Mouse (Mus musculus) CH12.LX (cell line): ENCODE results near the gene Slc6a5. TPM values are rescaled to one million over a fixed set of nuclear protein-coding genes. Genes with fewer than 3 reads are reported as not detected.

ENCODE experiments used
- DNase-seq: peaks from one replicate; pipeline ENCODE4 v3.0.0-alpha.2; 2013; ENCODE audit errors: extremely low read depth
- H3K27ac ChIP-seq: 2 replicates; pipeline ENCODE4 v1.5.1; 2012; ENCODE audit warnings: low read depth, mild to moderate bottlenecking, control low read depth, moderate library complexity; ENCODE audit not compliant: insufficient read depth
- H3K27me3 ChIP-seq: replicated peaks from 2 replicates; pipeline ENCODE3; 2012; ENCODE audit warnings: inconsistent platforms
- H3K36me3 ChIP-seq, 2 experiments: replicated peaks in 1 of 2; 2 replicates each; pipeline versions ENCODE3 to v1.6.1; 2012; ENCODE audit warnings: inconsistent platforms in 1 of 2, low read length in 1 of 2, mild to moderate bottlenecking in 1 of 2, mixed read lengths in 1 of 2, moderate library complexity in 1 of 2; ENCODE audit not compliant: control insufficient read depth in 1 of 2, insufficient read depth in 1 of 2
- H3K4me1 ChIP-seq, 2 experiments: 2 replicates each; pipeline ENCODE4 v1.6.1; 2012; ENCODE audit warnings: inconsistent platforms in 1 of 2, moderate library complexity in 1 of 2; ENCODE audit not compliant: insufficient read depth in 2 of 2, control insufficient read depth in 1 of 2
- H3K4me2 ChIP-seq: 2 replicates; pipeline ENCODE4 v1.6.1; 2012; ENCODE audit warnings: low read depth, mild to moderate bottlenecking, control low read depth; ENCODE audit not compliant: poor library complexity, insufficient read depth, severe bottlenecking
- H3K4me3 ChIP-seq, 3 experiments: fragments of 150-350 bp in 1 of 3; sonication (generic) in 1 of 3; replicated peaks in 1 of 3; 2 replicates each; pipeline versions ENCODE3 to v1.5.1; 2011 to 2012; ENCODE audit warnings: low read depth in 2 of 3, low read length in 2 of 3, mild to moderate bottlenecking in 2 of 3, moderate library complexity in 2 of 3, control low read depth in 1 of 3, improper control_type of control experiment in 1 of 3, inconsistent platforms in 1 of 3, mixed read lengths in 1 of 3; ENCODE audit not compliant: poor library complexity in 1 of 3
- H3K79me2 ChIP-seq: replicated peaks from 2 replicates; pipeline ENCODE4 v1.6.1; 2012; ENCODE audit warnings: mild to moderate bottlenecking, moderate library complexity; ENCODE audit not compliant: control insufficient read depth, poor library complexity, insufficient read depth, severe bottlenecking; ENCODE audit errors: extremely low read depth
- H3K9ac ChIP-seq: 2 replicates; pipeline ENCODE4 v1.6.1; 2012; ENCODE audit warnings: low read depth, mild to moderate bottlenecking, control low read depth, moderate library complexity; ENCODE audit not compliant: insufficient read depth
- H3K9me3 ChIP-seq: replicated peaks from 2 replicates; pipeline ENCODE3; 2012; ENCODE audit warnings: low read length, inconsistent platforms, mixed read lengths
- BHLHE40 ChIP-seq: IDR thresholded peaks from 2 replicates; pipeline ENCODE4 v1.6.1; 2011; ENCODE audit warnings: mild to moderate bottlenecking, low read depth, low read length, improper control_type of control experiment
- CHD1 ChIP-seq: IDR thresholded peaks from 2 replicates; pipeline ENCODE4 v1.6.1; 2012; ENCODE audit warnings: low read depth, low read length, improper control_type of control experiment, inconsistent platforms
- E2F4 ChIP-seq: IDR thresholded peaks from 2 replicates; pipeline ENCODE4 v1.6.1; 2011; ENCODE audit warnings: low read depth, low read length, improper control_type of control experiment; ENCODE audit not compliant: insufficient replicate concordance
- ELF1 ChIP-seq: IDR thresholded peaks from 2 replicates; pipeline ENCODE4 v1.6.1; 2014; ENCODE audit warnings: low read depth, mild to moderate bottlenecking, inconsistent platforms, low read length, improper control_type of control experiment
- EP300 ChIP-seq: IDR thresholded peaks from 2 replicates; pipeline ENCODE4 v1.6.1; 2011; ENCODE audit warnings: low read length, improper control_type of control experiment
- ETS1 ChIP-seq: conservative IDR thresholded peaks from 2 replicates; pipeline ENCODE4 v1.6.1; 2012; ENCODE audit warnings: low read depth, mild to moderate bottlenecking, inconsistent platforms, low read length, improper control_type of control experiment, moderate library complexity
- GABPA ChIP-seq: IDR thresholded peaks from 2 replicates; pipeline ENCODE4 v1.6.1; 2012; ENCODE audit warnings: low read depth, low read length, improper control_type of control experiment, inconsistent platforms; ENCODE audit not compliant: insufficient replicate concordance
- HCFC1 ChIP-seq: IDR thresholded peaks from 2 replicates; pipeline ENCODE4 v1.6.1; 2012; ENCODE audit warnings: low read depth, mild to moderate bottlenecking, inconsistent platforms, low read length, improper control_type of control experiment
- IRF4 ChIP-seq: IDR thresholded peaks from 2 replicates; pipeline ENCODE4 v1.6.1; 2014; ENCODE audit warnings: low read depth, mild to moderate bottlenecking, inconsistent platforms, low read length, improper control_type of control experiment
- JUN ChIP-seq: IDR thresholded peaks from 2 replicates; pipeline ENCODE4 v1.6.1; 2011; ENCODE audit warnings: low read depth, mild to moderate bottlenecking, low read length, improper control_type of control experiment, moderate library complexity; ENCODE audit not compliant: insufficient read depth
- JUND ChIP-seq: conservative IDR thresholded peaks from 2 replicates; pipeline ENCODE4 v1.6.1; 2011; ENCODE audit warnings: low read depth, low read length, improper control_type of control experiment
- KAT2A ChIP-seq: IDR thresholded peaks from 2 replicates; pipeline ENCODE4 v1.6.1; 2012; ENCODE audit warnings: low read length, improper control_type of control experiment, inconsistent platforms; ENCODE audit not compliant: insufficient replicate concordance
- MAFK ChIP-seq: IDR thresholded peaks from 2 replicates; pipeline ENCODE4 v1.6.1; 2011; ENCODE audit warnings: low read length, improper control_type of control experiment; ENCODE audit not compliant: insufficient replicate concordance
- MAX ChIP-seq: IDR thresholded peaks from 2 replicates; pipeline ENCODE4 v1.6.1; 2011; ENCODE audit warnings: low read length, improper control_type of control experiment
- MAZ ChIP-seq: IDR thresholded peaks from 2 replicates; pipeline ENCODE4 v1.6.1; 2012; ENCODE audit warnings: low read depth, mild to moderate bottlenecking, inconsistent platforms, low read length, improper control_type of control experiment, moderate library complexity
- MEF2A ChIP-seq: IDR thresholded peaks from 2 replicates; pipeline ENCODE4 v1.6.1; 2014; ENCODE audit warnings: low read depth, mild to moderate bottlenecking, inconsistent platforms, low read length, improper control_type of control experiment, borderline replicate concordance
- MXI1 ChIP-seq: IDR thresholded peaks from 2 replicates; pipeline ENCODE4 v1.6.1; 2011; ENCODE audit warnings: mild to moderate bottlenecking, low read depth, low read length, improper control_type of control experiment
- MYC ChIP-seq: IDR thresholded peaks from 2 replicates; pipeline ENCODE4 v1.6.1; 2011; ENCODE audit warnings: low read depth, mild to moderate bottlenecking, improper control_type of control experiment, low read length
- NELFE ChIP-seq: IDR thresholded peaks from 2 replicates; pipeline ENCODE4 v1.6.1; 2011; ENCODE audit warnings: low read depth, low read length, improper control_type of control experiment
- NRF1 ChIP-seq: IDR thresholded peaks from 2 replicates; pipeline ENCODE4 v1.6.1; 2014; ENCODE audit warnings: low read depth, mild to moderate bottlenecking, inconsistent platforms, low read length, improper control_type of control experiment, moderate library complexity
- PAX5 ChIP-seq: IDR thresholded peaks from 2 replicates; pipeline ENCODE4 v1.6.1; 2012; ENCODE audit warnings: low read length, inconsistent platforms, mixed read lengths
- POLR2A ChIP-seq: IDR thresholded peaks from 2 replicates; pipeline ENCODE4 v1.6.1; 2011; ENCODE audit warnings: low read depth, mild to moderate bottlenecking, improper control_type of control experiment, low read length
- POLR2AphosphoS2 ChIP-seq: IDR thresholded peaks from 2 replicates; pipeline ENCODE4 v1.6.1; 2011; ENCODE audit warnings: low read depth, low read length, improper control_type of control experiment
- RAD21 ChIP-seq: IDR thresholded peaks from 2 replicates; pipeline ENCODE4 v1.6.1; 2011; ENCODE audit warnings: low read depth, mild to moderate bottlenecking, low read length, improper control_type of control experiment, moderate library complexity
- RCOR1 ChIP-seq: conservative IDR thresholded peaks from 2 replicates; pipeline ENCODE4 v1.6.1; 2012; ENCODE audit warnings: low read depth, mild to moderate bottlenecking, inconsistent platforms, low read length, improper control_type of control experiment
- SIN3A ChIP-seq: IDR thresholded peaks from 2 replicates; pipeline ENCODE4 v1.6.1; 2012; ENCODE audit warnings: low read length, improper control_type of control experiment, inconsistent platforms
- SMC3 ChIP-seq: IDR thresholded peaks from 2 replicates; pipeline ENCODE4 v1.6.1; 2011; ENCODE audit warnings: low read depth, low read length, improper control_type of control experiment
- TBP ChIP-seq: conservative IDR thresholded peaks from 2 replicates; pipeline ENCODE4 v1.6.1; 2011; ENCODE audit warnings: low read depth, low read length, improper control_type of control experiment
- UBTF ChIP-seq: IDR thresholded peaks from 2 replicates; pipeline ENCODE4 v1.6.1; 2012; ENCODE audit warnings: low read depth, mild to moderate bottlenecking, inconsistent platforms, low read length, improper control_type of control experiment, moderate library complexity
- USF1 ChIP-seq: IDR thresholded peaks from 2 replicates; pipeline ENCODE4 v1.6.1; 2014; ENCODE audit warnings: low read depth, mild to moderate bottlenecking, inconsistent platforms, low read length, improper control_type of control experiment
- USF2 ChIP-seq: conservative IDR thresholded peaks from 2 replicates; pipeline ENCODE4 v1.6.1; 2011; ENCODE audit warnings: low read depth, low read length, improper control_type of control experiment
- ZC3H11A ChIP-seq: IDR thresholded peaks from 2 replicates; pipeline ENCODE4 v1.6.1; 2012; ENCODE audit warnings: low read depth, mild to moderate bottlenecking, inconsistent platforms, low read length, improper control_type of control experiment
- ZKSCAN1 ChIP-seq: IDR thresholded peaks from 2 replicates; pipeline ENCODE4 v1.6.1; 2012; ENCODE audit warnings: low read depth, inconsistent platforms, low read length, improper control_type of control experiment, borderline replicate concordance
- ZMIZ1 ChIP-seq: IDR thresholded peaks from 2 replicates; pipeline ENCODE4 v1.6.1; 2012; ENCODE audit warnings: low read depth, mild to moderate bottlenecking, inconsistent platforms, low read length, improper control_type of control experiment
- ZNF384 ChIP-seq: IDR thresholded peaks from 2 replicates; pipeline ENCODE4 v1.6.1; 2012; ENCODE audit warnings: low read depth, low read length, improper control_type of control experiment, inconsistent platforms
- dilution Hi-C: fragments of 300-500 bp; cut with MboI; formaldehyde crosslinking; loops from 2 replicates; pipeline ENCODE4 v1.14.3; 2020; ENCODE audit warnings: low sequenced_read_pairs; ENCODE audit not compliant: extremely low pct_unique_long_range_greater_than_20kb, extremely low pct_ligation_motif_present
- in situ Hi-C: fragments of 300-500 bp; cut with MboI; formaldehyde crosslinking; loops from 3 replicates; pipeline ENCODE4 v1.14.3; 2019; ENCODE audit warnings: low sequenced_read_pairs, low pct_ligation_motif_present, low pct_unique_long_range_greater_than_20kb, mixed read lengths
- polyA plus RNA-seq: library from polyadenylated mRNA; unstranded; fragments of >175 nt; gene quantifications from 2 replicates; pipeline ENCODE4 v1.2.1, GENCODE M21; 2012; ENCODE audit warnings: low read depth; ENCODE audit not compliant: insufficient read length
- total RNA-seq, 2 experiments: library from RNA; depleted of rRNA; stranded (reverse); fragments of 300-350 nt in 1 of 2; fragments of >200 nt in 1 of 2; gene quantifications; 2 replicates each; pipeline ENCODE4 v1.2.3; 2012 to 2014

Slc6a5 gene
- total and polyA plus RNA-seq, 3 experiments, result not detected

DNA sequence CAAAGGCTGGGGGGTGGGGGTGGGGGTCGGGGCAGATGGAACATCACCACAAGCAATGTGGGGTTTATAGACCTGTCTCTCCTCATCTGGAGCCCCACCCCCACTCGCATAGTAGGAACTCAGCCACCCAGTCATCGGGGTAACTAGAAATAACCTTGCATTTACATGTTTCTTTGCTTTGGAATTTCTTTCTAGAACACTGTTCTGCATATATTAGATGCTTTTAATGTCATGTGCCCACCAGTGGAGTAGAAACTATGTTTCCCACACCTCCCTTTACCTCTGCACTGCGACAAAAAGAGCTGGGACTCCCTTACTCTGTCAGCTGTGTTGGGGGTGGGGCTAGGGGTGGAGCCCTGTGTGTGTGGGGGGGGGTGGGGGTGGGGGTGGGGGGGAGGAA, 3.2 kb downstream of the Slc6a5 start (continued):
- TF ChIP-seq MAX (no peak), POLR2A (no peak), TBP (no peak), POLR2AphosphoS2 (no peak), IRF4 (no peak), HCFC1 (no peak), NELFE (no peak), MAFK (no peak), SIN3A (no peak), EP300 (0 out of 2 replicates have a peak, but pooled peaks have one; percentile 28), ETS1 (peak; percentile 68), ZNF384 (no peak)

DNA sequence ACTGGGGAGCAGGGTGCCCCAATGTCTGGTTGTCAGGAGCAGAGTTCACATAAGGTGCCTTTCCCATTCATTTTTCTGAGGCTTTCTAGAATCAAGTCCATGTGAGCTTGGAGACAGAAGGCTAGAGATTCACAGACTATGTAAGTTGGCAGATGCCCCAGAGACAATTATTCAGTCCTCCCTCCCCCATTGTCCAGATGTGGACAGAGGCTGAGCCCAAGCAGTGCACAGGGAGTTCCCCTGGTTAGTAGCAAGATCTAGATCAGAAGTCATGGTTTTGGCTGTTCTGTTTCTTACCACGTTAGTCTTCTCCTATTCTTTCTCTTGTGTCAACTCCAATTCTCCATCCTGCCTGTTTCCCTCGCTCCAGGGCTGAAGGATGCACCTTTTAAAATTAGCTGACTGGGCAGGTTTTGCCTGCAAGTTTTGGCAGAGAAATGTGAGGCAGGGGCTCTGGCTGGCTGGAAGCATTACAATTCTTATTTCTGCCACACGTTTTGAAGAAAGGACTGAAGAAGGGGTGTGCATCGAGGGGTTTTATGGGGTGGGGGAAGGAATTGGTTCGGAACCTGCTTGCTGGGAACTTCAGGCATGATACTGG, 3.9 kb downstream of the Slc6a5 start:
- dilution Hi-C loops, result no loop called here
- Histone ChIP-seq H3K9me3 (no peaks in the 10 kb centered on the region), H3K9ac (peak overlapping the region; percentile 27; the same call in 1 of the 2 replicates), H3K4me1 (peaks cover 12 to 20% of the 10 kb centered on the region in 2 experiments), H3K4me3 (no peak overlapping the region), H3K79me2 (no peaks in the 10 kb centered on the region), H3K4me2 (peak overlapping the region; percentile 92), H3K27me3 (peaks cover 3% of the 10 kb centered on the region), H3K36me3 (no peaks in the 10 kb centered on the region), H3K27ac (peak overlapping the region; percentile 95)
- peak; percentile 59 for DNase-seq
- in situ Hi-C loops, result loop anchor here (25.0 kb wide), 1 partner anchor 302 kb away; no protein-coding TSS in a partner anchor
- TF ChIP-seq BHLHE40 (peak; percentile 53), MEF2A (no peak), MAFK (peak; percentile 87), PAX5 (no peak), GABPA (no peak), IRF4 (peak; percentile 60), MAX (no peak; the same call in 1 of the 2 replicates), ETS1 (peak; percentile 49), USF2 (no peak), ZMIZ1 (no peak), CHD1 (no peak), RCOR1 (no peak), EP300 (peak; percentile 68), KAT2A (no peak), JUN (no peak), USF1 (no peak), MAZ (no peak), POLR2A (no peak), E2F4 (no peak), UBTF (no peak), TBP (no peak), MXI1 (no peak), NELFE (no peak), SMC3 (no peak; the same call in 1 of the 2 replicates), NRF1 (no peak), MYC (no peak), SIN3A (no peak), ZNF384 (no peak), ZC3H11A (no peak), ELF1 (no peak), ZKSCAN1 (no peak), RAD21 (no peak; the same call in 1 of the 2 replicates), JUND (no peak)
